Mouse (Mus musculus): ENCODE results near the gene Il6ra. TPM values are rescaled to one million over a fixed set of nuclear protein-coding genes. Genes with fewer than 3 reads are reported as not detected.

Il6ra gene
- polyA plus RNA-seq, 1 experiment = 10.4 TPM

- Histone ChIP-seq H3K36me3 (ENCODE audit: control insufficient read depth, insufficient read depth, low read length) (peaks cover 13% of the 10 kb centered on the region), H3K4me1 (replicated peaks; ENCODE audit: control insufficient read depth, insufficient read depth, low read length) (no peaks in the 10 kb centered on the region), H3K27ac (ENCODE audit: control insufficient read depth, insufficient read depth, low read length) (no peak overlapping the region), H3K4me3 (ENCODE audit: control insufficient read depth, insufficient read depth, low read length) (no peak overlapping the region), H3K27me3 (ENCODE audit: control insufficient read depth, insufficient read depth, low read length) (no peaks in the 10 kb centered on the region)
- no peak for DNase-seq
- WGBS = 93% methylated on average over 3 of the region's 3 CpGs
- TF ChIP-seq POLR2A (IDR thresholded peaks at IDR 0.05; ENCODE audit: control insufficient read depth, extremely low read depth, insufficient read depth, low read length, poor library complexity) = no peak
- no peak for TF ChIP-seq CTCF (IDR thresholded peaks at IDR 0.05; ENCODE audit: borderline replicate concordance, control insufficient read depth, extremely low read depth, insufficient read depth, low read length, poor library complexity)
Measured at GRCm38 (mm10) chr3:89936495-89936894, 23.5 kb upstream of the Il6ra start.

- Histone ChIP-seq H3K4me3 (ENCODE audit: control insufficient read depth, insufficient read depth, low read length) (no peak overlapping the region), H3K36me3 (ENCODE audit: control insufficient read depth, insufficient read depth, low read length) (no peaks in the 10 kb centered on the region), H3K4me1 (replicated peaks; ENCODE audit: control insufficient read depth, insufficient read depth, low read length) (no peaks in the 10 kb centered on the region), H3K27ac (ENCODE audit: control insufficient read depth, insufficient read depth, low read length) (no peak overlapping the region), H3K27me3 (ENCODE audit: control insufficient read depth, insufficient read depth, low read length) (no peaks in the 10 kb centered on the region)
- TF ChIP-seq CTCF (IDR thresholded peaks at IDR 0.05; ENCODE audit: borderline replicate concordance, control insufficient read depth, extremely low read depth, insufficient read depth, low read length, poor library complexity) = no peak
- no peak for TF ChIP-seq POLR2A (IDR thresholded peaks at IDR 0.05; ENCODE audit: control insufficient read depth, extremely low read depth, insufficient read depth, low read length, poor library complexity)
- WGBS = 62% methylated on average over 2 of the region's 2 CpGs
- no peak for DNase-seq
Measured at GRCm38 (mm10) chr3:89932925-89933324, 19.9 kb upstream of the Il6ra start.

- Histone ChIP-seq H3K27me3 (ENCODE audit: control insufficient read depth, insufficient read depth, low read length) (no peaks in the 10 kb centered on the region), H3K4me1 (replicated peaks; ENCODE audit: control insufficient read depth, insufficient read depth, low read length) (no peaks in the 10 kb centered on the region), H3K4me3 (ENCODE audit: control insufficient read depth, insufficient read depth, low read length) (no peak overlapping the region), H3K27ac (ENCODE audit: control insufficient read depth, insufficient read depth, low read length) (no peak overlapping the region), H3K36me3 (ENCODE audit: control insufficient read depth, insufficient read depth, low read length) (no peaks in the 10 kb centered on the region)
- no peak for TF ChIP-seq POLR2A (IDR thresholded peaks at IDR 0.05; ENCODE audit: control insufficient read depth, extremely low read depth, insufficient read depth, low read length, poor library complexity)
- no peak for TF ChIP-seq CTCF (IDR thresholded peaks at IDR 0.05; ENCODE audit: borderline replicate concordance, control insufficient read depth, extremely low read depth, insufficient read depth, low read length, poor library complexity)
- no peak for DNase-seq
- 88% methylated on average over 4 of the region's 4 CpGs for WGBS
Measured at GRCm38 (mm10) chr3:89928956-89929355, 16.0 kb upstream of the Il6ra start.

- Histone ChIP-seq H3K4me1 (replicated peaks; ENCODE audit: control insufficient read depth, insufficient read depth, low read length) (no peaks in the 10 kb centered on the region), H3K27me3 (ENCODE audit: control insufficient read depth, insufficient read depth, low read length) (no peaks in the 10 kb centered on the region), H3K36me3 (ENCODE audit: control insufficient read depth, insufficient read depth, low read length) (no peaks in the 10 kb centered on the region), H3K27ac (ENCODE audit: control insufficient read depth, insufficient read depth, low read length) (no peak overlapping the region), H3K4me3 (ENCODE audit: control insufficient read depth, insufficient read depth, low read length) (no peak overlapping the region)
- DNase-seq = no peak
- 100% methylated on average over 1 of the region's 1 CpGs for whole genome bisulfite sequencing
- no peak for TF ChIP-seq POLR2A (IDR thresholded peaks at IDR 0.05; ENCODE audit: control insufficient read depth, extremely low read depth, insufficient read depth, low read length, poor library complexity)
- TF ChIP-seq CTCF (IDR thresholded peaks at IDR 0.05; ENCODE audit: borderline replicate concordance, control insufficient read depth, extremely low read depth, insufficient read depth, low read length, poor library complexity) = no peak
Measured at GRCm38 (mm10) chr3:89926440-89926839, 13.4 kb upstream of the Il6ra start.

GRCm38 (mm10) chr3:89920711-89921110 lies 7.7 kb upstream of the Il6ra start:
- no peak for DNase-seq
- no peaks in the 10 kb centered on the region for H3K27me3 ChIP-seq (ENCODE audit: control insufficient read depth, insufficient read depth, low read length)
- no peak overlapping the region for H3K4me3 ChIP-seq (ENCODE audit: control insufficient read depth, insufficient read depth, low read length)
- WGBS = 72% methylated on average over 6 of the region's 6 CpGs
- no peak for TF ChIP-seq CTCF (IDR thresholded peaks at IDR 0.05; ENCODE audit: borderline replicate concordance, control insufficient read depth, extremely low read depth, insufficient read depth, low read length, poor library complexity)
- TF ChIP-seq POLR2A (IDR thresholded peaks at IDR 0.05; ENCODE audit: control insufficient read depth, extremely low read depth, insufficient read depth, low read length, poor library complexity) = no peak
- no peak overlapping the region for H3K27ac ChIP-seq (ENCODE audit: control insufficient read depth, insufficient read depth, low read length)
- H3K36me3 ChIP-seq (ENCODE audit: control insufficient read depth, insufficient read depth, low read length) = no peaks in the 10 kb centered on the region
- no peaks in the 10 kb centered on the region for H3K4me1 ChIP-seq (replicated peaks; ENCODE audit: control insufficient read depth, insufficient read depth, low read length)

GRCm38 (mm10) chr3:89917408-89917807 lies 4.4 kb upstream of the Il6ra start:
- Histone ChIP-seq H3K27me3 (ENCODE audit: control insufficient read depth, insufficient read depth, low read length) (no peaks in the 10 kb centered on the region; the same call in 1 of the 2 replicates), H3K4me1 (replicated peaks; ENCODE audit: control insufficient read depth, insufficient read depth, low read length) (peaks cover 8% of the 10 kb centered on the region), H3K36me3 (ENCODE audit: control insufficient read depth, insufficient read depth, low read length) (no peaks in the 10 kb centered on the region), H3K27ac (ENCODE audit: control insufficient read depth, insufficient read depth, low read length) (no peak overlapping the region), H3K4me3 (ENCODE audit: control insufficient read depth, insufficient read depth, low read length) (no peak overlapping the region)
- WGBS = 80% methylated on average over 3 of the region's 3 CpGs
- no peak for DNase-seq
- TF ChIP-seq CTCF (IDR thresholded peaks at IDR 0.05; ENCODE audit: borderline replicate concordance, control insufficient read depth, extremely low read depth, insufficient read depth, low read length, poor library complexity) = no peak
- TF ChIP-seq POLR2A (IDR thresholded peaks at IDR 0.05; ENCODE audit: control insufficient read depth, extremely low read depth, insufficient read depth, low read length, poor library complexity) = no peak

- Histone ChIP-seq H3K27me3 (ENCODE audit: control insufficient read depth, insufficient read depth, low read length) (no peaks in the 10 kb centered on the region; the same call in 1 of the 2 replicates), H3K4me1 (replicated peaks; ENCODE audit: control insufficient read depth, insufficient read depth, low read length) (peaks cover 9% of the 10 kb centered on the region), H3K4me3 (ENCODE audit: control insufficient read depth, insufficient read depth, low read length) (no peak overlapping the region), H3K36me3 (ENCODE audit: control insufficient read depth, insufficient read depth, low read length) (no peaks in the 10 kb centered on the region), H3K27ac (ENCODE audit: control insufficient read depth, insufficient read depth, low read length) (no peak overlapping the region)
- DNase-seq = no peak
- TF ChIP-seq CTCF (IDR thresholded peaks at IDR 0.05; ENCODE audit: borderline replicate concordance, control insufficient read depth, extremely low read depth, insufficient read depth, low read length, poor library complexity) (no peak), POLR2A (IDR thresholded peaks at IDR 0.05; ENCODE audit: control insufficient read depth, extremely low read depth, insufficient read depth, low read length, poor library complexity) (no peak)
- WGBS = 95% methylated on average over 1 of the region's 1 CpGs
Measured at GRCm38 (mm10) chr3:89916622-89917021, 3.6 kb upstream of the Il6ra start.
